Mouse (Mus musculus) urinary bladder, postnatal 0 days (tissue): ENCODE results near the gene Gad1. TPM values are rescaled to one million over a fixed set of nuclear protein-coding genes. Genes with fewer than 3 reads are reported as not detected.

Source experiments
- polyA plus RNA-seq: library from polyadenylated mRNA; unstranded; fragments of >200 nt; fragmentation: Nextera tagmentation; extraction: Ambion mirVana; gene quantifications from 2 replicates; pipeline ENCODE4 v1.2.1, GENCODE M21; 2015

Gene Gad1
- polyA plus RNA-seq = not detected in 2 replicates

DNA sequence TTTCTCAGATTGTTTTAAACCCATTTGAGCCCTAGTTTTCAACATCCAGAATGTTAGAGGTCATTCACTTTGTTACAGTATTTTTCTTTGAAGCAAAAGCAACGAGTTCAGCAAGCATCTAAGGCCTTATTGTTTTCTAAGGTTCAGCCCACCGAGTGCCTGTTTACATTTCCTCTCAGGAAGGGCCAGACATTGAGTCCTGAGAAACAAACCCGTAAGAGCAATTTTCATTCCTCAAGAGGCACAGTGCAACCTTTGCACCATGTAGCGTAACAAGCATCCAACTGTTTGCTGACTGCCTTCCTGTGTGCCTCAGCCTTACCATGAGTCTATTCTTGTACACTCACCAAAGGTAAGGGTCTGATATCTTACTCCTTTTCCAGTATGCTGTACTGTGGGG is at the start of gene Gad1:
Gene Gad1 (plus strand): TSS at position 301 of the 400 bp plus-strand sequence.

DNA sequence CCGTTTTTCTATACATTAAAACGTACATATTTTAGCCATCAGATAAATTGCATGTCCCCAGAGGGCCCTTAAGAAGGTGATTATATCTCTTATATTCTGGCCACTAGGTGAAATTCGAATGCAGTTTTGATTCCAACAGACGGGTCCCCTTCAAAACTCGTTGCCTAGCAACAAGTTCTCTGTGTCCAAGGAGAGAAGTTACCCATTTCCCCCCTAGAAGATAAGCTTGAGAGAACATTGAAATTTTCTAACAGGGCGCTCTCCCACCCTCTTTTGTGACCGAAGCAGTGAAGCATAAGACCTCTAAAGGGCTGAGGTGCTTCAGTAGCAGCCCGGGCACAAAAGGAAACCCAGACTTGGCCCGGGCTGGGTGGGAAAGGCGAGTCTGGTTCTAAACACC is 44.4 kb upstream of the Gad1 start, which contains the start of gene Erich2:
Gene Erich2 (plus strand): TSS at position 324 of the 400 bp plus-strand sequence.

Other genes starting within 250 kb of the Gad1 start
- 0.19 and 0.34 TPM in 2 replicates for gene Sp5, start 78.1 kb upstream of the Gad1 start, polyA plus RNA-seq
- 0.58 and 1.5 TPM in 2 replicates for gene Erich2, start 44.3 kb upstream of the Gad1 start, polyA plus RNA-seq
- gene Gorasp2, start 108.5 kb downstream of the Gad1 start, polyA plus RNA-seq = 138 and 163 TPM in 2 replicates
- gene Gm26558, start 109.0 kb downstream of the Gad1 start, polyA plus RNA-seq = 3.5 and 3.8 TPM in 2 replicates